Mouse (Mus musculus): Measurements from ENCODE around the gene Soga1.
A peak's percentile ranks its signal among the peaks of the same experiment; 100 is the strongest.

Soga1 gene

DNA sequence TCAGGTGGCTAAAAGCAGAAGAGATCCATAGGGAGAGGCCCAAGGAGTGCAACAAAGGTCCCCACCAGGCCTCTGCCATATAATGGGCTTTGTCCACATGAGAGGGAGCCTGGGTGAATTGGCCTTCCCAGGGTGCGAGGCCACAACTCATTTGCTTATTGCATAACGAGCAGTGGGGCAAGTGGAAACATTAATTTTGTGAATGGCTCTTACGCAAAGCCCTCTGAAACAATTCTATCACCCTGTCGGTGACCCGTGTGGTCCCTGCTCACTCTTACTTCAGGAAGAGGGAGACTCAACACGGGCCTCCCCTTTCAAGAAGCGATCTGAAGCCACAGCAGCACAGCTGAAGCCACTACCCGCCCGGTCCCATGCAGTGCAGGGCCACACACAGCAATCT lies 41.8 kb downstream of the Soga1 start:
- DNase-seq (ENCODE audit: low read depth, low spot score) = no peak

DNA sequence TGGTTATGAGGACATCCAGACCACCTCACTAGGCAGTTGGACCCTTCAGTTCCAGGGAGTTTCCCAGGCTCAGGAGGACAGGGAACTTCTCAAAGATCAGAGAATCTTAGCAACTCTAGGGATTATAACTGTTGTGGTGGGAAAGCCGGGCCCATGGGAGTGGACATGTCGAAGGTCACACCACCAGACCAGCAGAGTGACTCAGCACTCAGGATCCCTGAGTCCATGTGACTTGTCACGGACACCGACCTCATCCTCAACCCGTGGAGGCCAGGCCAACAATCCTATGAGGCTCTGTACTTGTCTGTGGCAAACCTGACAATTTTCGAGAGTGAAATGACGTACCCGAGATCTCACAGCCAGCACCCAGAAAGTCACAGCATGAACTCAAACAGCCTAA lies 42.7 kb downstream of the Soga1 start:
- DNase-seq (ENCODE audit: low read depth, low spot score) = no peak

- no peak for DNase-seq (ENCODE audit: low read depth, low spot score)
These were observed 43.7 kb downstream of the Soga1 start for GRCm38 (mm10) chr2:157035371-157035770.

DNA sequence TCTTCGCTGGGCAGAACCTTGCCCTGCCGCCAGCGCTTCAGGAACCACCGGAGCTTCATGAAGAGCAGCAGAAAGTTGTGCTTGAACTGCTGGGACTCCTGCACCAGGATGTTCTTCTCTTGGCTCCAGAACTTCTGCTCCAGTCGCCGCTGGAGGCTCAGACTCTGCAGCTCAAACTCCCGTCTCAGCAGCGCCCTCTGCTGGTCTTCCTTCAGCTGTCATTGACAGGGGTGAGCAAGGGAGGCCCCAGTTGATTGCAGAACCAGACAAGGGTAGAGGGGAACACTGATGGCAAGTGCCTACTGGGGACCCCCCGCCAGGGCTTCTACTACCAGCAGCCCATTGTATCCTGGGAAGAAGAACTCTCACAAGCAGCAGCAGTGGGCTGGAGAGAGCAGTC lies 48.2 kb downstream of the Soga1 start:
- DNase-seq (ENCODE audit: low read depth, low spot score) = peak; percentile 89

GRCm38 (mm10) chr2:157028261-157028660 lies 50.8 kb downstream of the Soga1 start:
- DNase-seq (ENCODE audit: low read depth, low spot score) = no peak

DNA sequence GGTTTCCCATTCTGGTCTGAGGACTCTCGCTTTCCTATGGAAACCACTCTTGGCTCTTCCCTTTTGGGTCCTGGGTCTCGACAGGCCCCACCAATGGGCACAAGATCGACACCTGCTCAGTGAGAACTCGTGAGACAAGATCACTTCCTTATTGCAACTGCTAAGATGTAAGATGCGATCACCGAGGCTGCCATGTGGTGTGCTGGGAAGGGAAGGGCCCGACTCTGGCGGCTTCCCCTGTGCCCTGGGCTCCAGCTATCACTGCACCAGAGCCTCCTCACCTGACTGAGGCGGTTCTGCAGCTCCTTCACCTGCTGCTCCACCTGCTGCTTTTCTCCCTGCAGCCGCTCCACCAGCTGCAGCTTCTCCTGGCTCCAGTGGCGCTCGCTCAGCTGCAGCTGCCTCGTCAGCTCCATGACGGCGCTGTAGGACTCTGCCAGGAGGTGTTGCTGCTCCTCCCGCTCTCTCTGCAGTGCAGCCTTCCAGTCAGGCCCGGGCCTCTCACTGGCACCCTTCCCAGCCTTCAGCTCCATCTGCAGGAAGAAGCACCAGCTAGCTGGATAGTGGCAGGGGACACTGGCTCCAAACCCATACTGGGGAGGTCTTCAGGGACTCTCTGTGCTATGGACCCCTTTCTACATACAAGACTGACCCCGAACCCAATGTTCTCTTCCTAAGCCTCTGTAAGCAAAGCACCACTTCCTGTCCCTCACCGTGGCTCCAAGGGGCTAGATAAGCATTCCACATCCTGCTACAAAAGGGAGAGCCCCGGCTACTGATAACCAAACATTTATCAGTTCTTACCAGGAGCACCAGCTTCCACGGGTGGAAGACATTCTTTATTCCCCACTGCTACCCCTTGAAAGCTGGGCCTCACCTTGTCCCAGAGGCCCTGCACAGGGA lies 51.7 kb downstream of the Soga1 start:
- no peak for DNase-seq (ENCODE audit: low read depth, low spot score)

DNA sequence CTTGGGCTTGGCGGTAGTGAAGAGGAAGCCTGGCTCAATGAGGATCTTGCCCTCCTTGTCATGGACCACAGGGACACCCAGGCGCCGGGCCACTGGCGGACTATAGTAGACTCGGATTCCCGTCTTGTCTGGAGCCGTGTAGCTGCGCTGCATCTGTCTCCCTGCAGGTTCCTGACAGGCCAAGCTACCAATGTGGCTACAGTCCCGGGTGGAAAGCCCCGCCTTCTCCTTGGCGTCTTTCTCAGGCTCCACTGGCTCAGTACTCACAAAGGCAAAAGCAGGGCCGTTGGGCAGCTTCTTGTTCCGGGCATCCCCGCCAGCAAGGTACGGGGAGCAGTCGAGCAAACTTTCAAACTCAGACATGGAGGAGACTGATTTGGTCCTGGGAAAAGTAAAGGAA lies 57.9 kb downstream of the Soga1 start:
- no peak for DNase-seq (ENCODE audit: low read depth, low spot score)

GRCm38 (mm10) chr2:157019228-157019627 lies 59.8 kb downstream of the Soga1 start:
- DNase-seq (ENCODE audit: low read depth, low spot score) = no peak

DNA sequence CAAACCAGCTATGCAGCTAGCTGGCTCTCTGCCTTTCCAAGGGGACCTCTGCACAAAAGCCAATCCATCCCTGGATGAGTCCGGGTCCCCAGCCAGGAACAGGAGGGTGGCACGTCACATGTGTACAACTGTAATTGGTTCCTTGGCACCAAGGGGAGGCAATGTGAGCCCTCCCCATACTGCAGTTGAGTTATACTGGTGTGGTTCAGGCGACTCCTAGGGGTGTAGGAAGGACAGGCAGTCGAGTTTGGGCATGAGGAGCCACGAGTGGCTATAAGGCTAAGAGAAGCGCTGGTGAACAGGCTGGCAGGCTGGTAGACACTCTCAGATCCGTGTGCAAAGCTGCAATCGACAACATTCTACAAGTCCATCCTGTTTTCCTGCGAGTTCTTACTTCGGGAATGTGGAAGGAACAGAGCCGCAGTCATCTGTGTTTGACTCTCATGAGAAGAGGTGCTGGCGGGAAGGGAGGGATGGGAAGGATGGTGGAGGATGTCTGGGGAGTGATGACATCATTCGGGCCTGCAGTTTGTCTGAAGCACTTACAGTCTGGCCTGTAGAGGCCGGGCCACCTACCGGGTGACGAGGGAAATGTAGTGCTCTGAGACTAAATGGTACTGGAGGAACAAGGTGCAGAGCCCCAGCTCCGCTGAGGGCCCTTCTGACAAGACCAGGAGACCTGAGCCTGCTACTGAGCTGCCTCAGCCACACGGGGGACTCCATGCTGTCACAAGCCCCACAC lies 62.4 kb downstream of the Soga1 start:
- DNase-seq (ENCODE audit: low read depth, low spot score) = no peak

DNA sequence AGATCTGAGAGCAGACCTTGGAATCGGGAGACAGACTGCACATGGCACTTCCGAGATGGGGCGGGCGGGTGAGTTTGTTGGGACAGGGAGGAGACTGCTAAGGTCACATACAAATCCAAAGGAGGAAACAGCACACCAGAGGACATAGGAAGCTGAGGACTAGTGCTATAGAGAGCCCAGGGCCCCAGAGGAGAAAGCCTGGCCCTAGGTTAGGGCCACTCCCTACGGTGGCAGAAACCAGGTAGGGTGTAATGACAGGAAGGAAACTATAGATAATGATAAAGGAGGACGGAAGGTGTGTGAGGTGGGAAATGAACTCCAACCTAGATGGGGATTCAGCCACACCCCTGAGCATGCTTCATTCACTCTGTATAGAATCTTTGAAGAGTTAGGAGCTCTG lies 66.7 kb downstream of the Soga1 start:
- DNase-seq (ENCODE audit: low read depth, low spot score) = no peak

DNA sequence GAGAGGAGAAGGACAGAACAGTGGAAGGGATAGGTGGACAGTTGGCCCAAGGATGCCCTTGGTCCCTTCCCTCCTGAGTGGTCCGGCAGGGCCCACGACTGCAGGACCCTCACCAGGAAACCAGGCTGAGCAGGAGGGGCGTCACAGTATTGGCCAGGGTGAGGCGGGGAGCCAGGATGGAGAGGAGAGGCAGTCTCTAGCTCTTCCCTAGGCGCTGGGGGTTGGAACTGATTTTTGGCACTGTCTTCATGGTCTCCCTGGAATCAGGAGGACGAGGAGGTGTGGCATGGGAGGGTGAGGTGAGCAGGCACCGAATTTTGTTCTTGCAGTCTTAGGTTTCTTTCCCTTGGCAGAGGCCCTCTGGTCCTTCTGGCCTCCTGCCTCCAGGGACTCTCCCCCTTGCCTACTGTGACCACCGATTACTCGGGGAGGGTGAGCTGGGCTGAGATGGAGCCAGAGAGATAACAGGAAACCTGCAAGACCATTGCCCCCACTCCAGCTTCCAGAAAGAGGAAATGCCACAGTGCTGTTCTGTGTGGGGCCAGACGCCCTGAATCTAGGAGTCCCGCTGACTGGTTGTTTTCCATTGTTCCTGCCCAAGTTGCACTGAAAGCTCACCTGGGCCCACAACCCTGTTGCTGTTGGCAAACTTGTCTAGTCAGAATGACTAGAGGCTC lies 68.3 kb downstream of the Soga1 start:
- no peak for DNase-seq (ENCODE audit: low read depth, low spot score)

- no peak for DNase-seq (ENCODE audit: low read depth, low spot score)
These were observed 68.9 kb downstream of the Soga1 start for GRCm38 (mm10) chr2:157010121-157010520.

DNA sequence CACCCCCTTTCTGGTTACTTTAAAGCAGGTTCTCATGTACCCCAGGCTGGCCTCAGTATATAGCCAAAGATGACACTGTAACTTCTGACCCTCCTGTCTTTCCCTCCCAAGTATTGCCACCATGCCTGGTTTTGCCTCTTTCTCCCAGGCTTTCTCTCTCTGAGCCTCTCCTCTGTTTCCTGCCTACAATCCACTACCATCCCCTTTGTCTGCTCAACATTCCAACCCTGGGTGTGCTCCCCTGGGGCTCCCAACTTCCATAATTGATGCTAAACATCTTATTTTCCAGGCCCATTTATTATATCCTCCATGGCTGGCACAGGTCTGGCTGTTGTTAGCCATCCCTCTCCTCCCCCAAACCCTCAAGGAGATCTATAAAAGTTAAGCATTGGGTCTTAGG lies 70.5 kb downstream of the Soga1 start:
- DNase-seq (ENCODE audit: low read depth, low spot score) = no peak

DNA sequence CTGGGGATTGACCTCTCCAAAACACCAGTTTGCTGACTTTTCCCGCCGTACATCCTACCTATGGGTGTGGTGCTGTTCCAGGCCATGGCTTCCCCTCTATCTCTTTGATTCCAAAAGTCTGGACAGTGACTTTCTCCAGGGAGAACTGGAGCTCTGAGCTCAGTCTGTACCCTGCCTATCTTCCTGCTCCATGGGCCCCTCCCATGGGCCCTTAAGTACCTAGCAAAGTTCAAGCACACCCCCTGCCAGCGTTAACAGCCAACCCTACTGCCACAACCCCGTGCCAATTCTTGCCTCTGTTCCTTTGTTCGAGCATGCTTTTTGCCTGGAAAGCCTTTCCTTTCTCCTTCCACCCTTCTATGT lies 71.8 kb downstream of the Soga1 start:
- DNase-seq (ENCODE audit: low read depth, low spot score) = no peak

- peak; percentile 96 for DNase-seq (ENCODE audit: low read depth, low spot score)
These were observed 72.4 kb downstream of the Soga1 start, which contains the start of gene Dsn1 for GRCm38 (mm10) chr2:157006511-157007233. TSS of gene Dsn1 (minus strand) at chr2:157007154.

- no peak for DNase-seq (ENCODE audit: low read depth, low spot score)
These were observed 76.7 kb downstream of the Soga1 start for GRCm38 (mm10) chr2:157002321-157002720.

GRCm38 (mm10) chr2:156998263-156998662 lies 80.8 kb downstream of the Soga1 start:
- DNase-seq (ENCODE audit: low read depth, low spot score) = no peak

DNA sequence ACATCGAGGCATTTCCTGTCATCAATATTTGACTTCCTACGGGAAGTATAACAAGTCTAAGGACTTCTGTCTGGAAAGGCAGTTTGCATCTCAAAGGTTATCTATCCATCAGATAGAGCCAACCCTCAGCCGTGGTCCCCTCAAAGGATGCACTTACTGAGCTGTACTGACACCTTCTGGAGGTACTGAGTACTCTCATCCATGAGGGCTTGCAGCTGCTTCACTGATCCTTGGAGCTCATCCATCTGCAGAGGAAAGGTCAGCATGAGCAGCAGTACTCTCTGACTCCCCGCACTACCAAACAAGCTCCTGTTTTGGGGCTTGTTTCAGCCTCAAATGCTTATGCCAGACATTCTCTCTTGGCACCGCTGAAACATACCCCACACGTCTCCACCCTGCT lies 82.5 kb downstream of the Soga1 start:
- DNase-seq (ENCODE audit: low read depth, low spot score) = peak; percentile 77

- DNase-seq (ENCODE audit: low read depth, low spot score) = peak; percentile 99
These were observed 87.4 kb downstream of the Soga1 start, which contains the start of gene Ndrg3 for GRCm38 (mm10) chr2:156991470-156992319. TSS of gene Ndrg3 (minus strand) at chr2:156992056.

GRCm38 (mm10) chr2:156990727-156991431 lies 88.2 kb downstream of the Soga1 start:
- peak; percentile 20 for DNase-seq (ENCODE audit: low read depth, low spot score)

Measured in CD4-positive, CD25-positive, alpha-beta regulatory T cell, adult 2 months (primary cell).